Mouse (Mus musculus): Measurements from ENCODE around the gene Blmh. TPM values are rescaled to one million over a fixed set of nuclear protein-coding genes. Genes with fewer than 3 reads are reported as not detected.

Gene Blmh
- polyA plus RNA-seq, 1 experiment from 2014 or later, result 113 TPM

- no peaks in the 10 kb centered on the region for H3K27me3 ChIP-seq (ENCODE audit: control insufficient read depth, insufficient read depth, low read length)
- H3K9ac ChIP-seq, result peak overlapping the region; percentile 80
- ATAC-seq (ENCODE audit: low FRiP score), result no peak
- H3K9me3 ChIP-seq (ENCODE audit: control insufficient read depth, low read length), result no peaks in the 10 kb centered on the region
- peaks cover 9% of the 10 kb centered on the region; the same call in 1 of the 2 replicates for H3K36me3 ChIP-seq (replicated peaks; ENCODE audit: control insufficient read depth, insufficient read depth)
- H3K27ac ChIP-seq, result peak overlapping the region; percentile 70; the same call in 1 of the 2 replicates
- 71% methylated on average over 6 of the region's 6 CpGs for WGBS
- peak overlapping the region; percentile 67 for H3K4me3 ChIP-seq (replicated peaks; ENCODE audit: low read length)
- peak overlapping the region; percentile 62 for H3K4me2 ChIP-seq (replicated peaks)
- DNase-seq (ENCODE audit: low spot score), result peak; percentile 37
- H3K4me1 ChIP-seq (replicated peaks; ENCODE audit: control insufficient read depth, insufficient read depth, low read length), result peaks cover 17% of the 10 kb centered on the region
Measured at GRCm38 (mm10) chr11:76944839-76945238, 20.2 kb downstream of the Blmh start.

DNA sequence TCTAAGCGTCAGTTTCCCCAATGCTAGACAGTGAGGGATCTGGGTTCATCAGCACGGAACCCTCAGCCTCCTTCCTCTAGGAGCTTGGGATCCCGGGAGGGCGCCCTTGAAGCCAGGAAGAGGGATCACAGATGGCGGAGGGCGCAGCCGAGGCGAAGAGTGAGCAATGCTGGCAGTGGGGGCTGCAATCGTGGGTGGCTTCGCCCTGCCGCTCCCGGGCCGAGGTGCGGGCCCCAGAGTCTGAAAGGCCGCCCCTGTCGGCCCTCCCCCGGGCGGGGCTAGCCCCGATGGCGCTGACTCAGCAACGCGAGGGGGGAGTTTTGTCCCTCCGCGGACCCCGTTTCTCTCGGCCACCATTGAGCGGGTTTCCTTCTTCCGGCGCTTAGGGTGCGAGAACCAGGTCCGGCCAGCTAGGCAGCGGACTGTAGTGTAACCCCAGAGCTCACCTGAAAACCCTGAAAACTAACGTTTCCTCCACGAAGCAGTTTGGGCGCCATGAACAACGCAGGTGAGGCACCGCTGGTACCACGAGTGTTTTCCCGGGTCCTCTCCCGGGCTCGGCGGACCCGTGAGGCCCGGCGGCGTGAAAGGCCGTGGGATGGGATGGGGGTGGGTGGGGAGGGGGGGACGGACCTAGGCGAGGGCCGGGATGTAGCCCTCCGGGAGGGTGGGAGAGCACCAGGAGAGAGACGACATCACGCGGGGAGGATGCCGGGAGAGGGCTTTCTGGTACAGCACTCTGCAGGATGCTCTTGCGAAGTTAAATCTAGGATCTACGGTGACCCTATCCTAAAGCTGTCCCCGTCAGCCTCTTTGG, 21.0 kb downstream of the Blmh start:
- peak overlapping the region; percentile 70 for H3K27ac ChIP-seq
- H3K4me2 ChIP-seq (replicated peaks), result peak overlapping the region; percentile 62
- H3K27me3 ChIP-seq (ENCODE audit: control insufficient read depth, insufficient read depth, low read length), result no peaks in the 10 kb centered on the region
- ATAC-seq (ENCODE audit: low FRiP score) (peak; percentile 93), DNase-seq (ENCODE audit: low spot score) (peak; percentile 88)
- H3K4me1 ChIP-seq (replicated peaks; ENCODE audit: control insufficient read depth, insufficient read depth, low read length), result peaks cover 17% of the 10 kb centered on the region
- peak overlapping the region; percentile 67 for H3K4me3 ChIP-seq (replicated peaks; ENCODE audit: low read length)
- no peaks in the 10 kb centered on the region for H3K9me3 ChIP-seq (ENCODE audit: control insufficient read depth, low read length)
- H3K36me3 ChIP-seq (replicated peaks; ENCODE audit: control insufficient read depth, insufficient read depth), result peaks cover 9% of the 10 kb centered on the region; the same call in 1 of the 2 replicates
- under 1% methylated on average over 58 of the region's 58 CpGs for WGBS
- H3K9ac ChIP-seq, result peak overlapping the region; percentile 80

DNA sequence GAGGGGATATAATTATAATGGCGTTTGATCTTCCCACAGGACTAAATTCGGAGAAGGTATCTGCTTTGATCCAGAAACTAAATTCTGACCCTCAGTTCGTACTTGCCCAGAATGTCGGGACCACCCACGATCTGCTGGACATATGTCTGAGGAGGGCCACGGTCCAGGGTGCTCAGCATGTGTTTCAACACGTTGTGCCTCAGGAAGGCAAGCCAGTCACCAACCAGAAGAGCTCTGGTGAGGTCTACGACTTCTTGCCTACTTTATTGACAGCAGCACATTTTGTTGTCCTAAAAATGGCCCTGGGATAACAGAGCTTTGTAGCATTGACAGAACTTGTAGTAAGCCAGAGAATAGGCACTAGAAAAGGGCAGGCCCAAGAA, 21.6 kb downstream of the Blmh start:
- Histone ChIP-seq H3K27ac (no peak overlapping the region), H3K9ac (peak overlapping the region; percentile 80), H3K27me3 (ENCODE audit: control insufficient read depth, insufficient read depth, low read length) (no peaks in the 10 kb centered on the region), H3K4me2 (replicated peaks) (peak overlapping the region; percentile 62), H3K4me3 (replicated peaks; ENCODE audit: low read length) (peak overlapping the region; percentile 67), H3K4me1 (replicated peaks; ENCODE audit: control insufficient read depth, insufficient read depth, low read length) (peaks cover 17% of the 10 kb centered on the region), H3K9me3 (ENCODE audit: control insufficient read depth, low read length) (no peaks in the 10 kb centered on the region), H3K36me3 (replicated peaks; ENCODE audit: control insufficient read depth, insufficient read depth) (peaks cover 15% of the 10 kb centered on the region)
- DNase-seq (ENCODE audit: low spot score), result no peak
- 5% methylated on average over 8 of the region's 8 CpGs for WGBS
- ATAC-seq (ENCODE audit: low FRiP score), result no peak

GRCm38 (mm10) chr11:76953536-76953935, 28.9 kb downstream of the Blmh start:
- Histone ChIP-seq H3K4me3 (replicated peaks; ENCODE audit: low read length) (no peak overlapping the region), H3K27ac (no peak overlapping the region), H3K9ac (no peak overlapping the region), H3K27me3 (ENCODE audit: control insufficient read depth, insufficient read depth, low read length) (no peaks in the 10 kb centered on the region), H3K4me2 (replicated peaks) (no peak overlapping the region), H3K4me1 (replicated peaks; ENCODE audit: control insufficient read depth, insufficient read depth, low read length) (no peaks in the 10 kb centered on the region), H3K9me3 (ENCODE audit: control insufficient read depth, low read length) (no peaks in the 10 kb centered on the region), H3K36me3 (replicated peaks; ENCODE audit: control insufficient read depth, insufficient read depth) (peaks cover 76% of the 10 kb centered on the region)
- ATAC-seq (ENCODE audit: low FRiP score) (no peak), DNase-seq (ENCODE audit: low spot score) (no peak)
- WGBS, result 97% methylated on average over 2 of the region's 2 CpGs

DNA sequence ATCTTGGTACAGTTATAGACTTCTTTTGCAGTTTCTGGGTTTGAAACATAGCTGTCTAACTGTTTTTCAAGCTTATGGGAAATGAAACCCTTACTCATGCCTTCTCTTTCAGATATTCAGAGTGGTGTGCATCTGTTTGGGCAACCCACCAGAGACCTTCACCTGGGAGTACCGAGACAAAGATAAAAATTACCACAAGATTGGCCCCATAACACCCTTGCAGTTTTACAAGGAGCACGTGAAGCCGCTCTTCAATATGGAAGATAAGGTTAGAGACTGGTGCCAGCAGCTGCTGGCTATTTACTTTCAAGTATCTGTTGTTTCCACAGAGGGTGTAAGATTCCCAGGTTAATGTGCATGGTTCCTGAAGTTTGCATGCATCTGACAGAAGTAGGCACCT, 41.1 kb downstream of the Blmh start:
- peaks cover 94% of the 10 kb centered on the region for H3K36me3 ChIP-seq (replicated peaks; ENCODE audit: control insufficient read depth, insufficient read depth)
- no peak for ATAC-seq (ENCODE audit: low FRiP score)

GRCm38 (mm10) chr11:76970328-76970727, 45.7 kb downstream of the Blmh start:
- Histone ChIP-seq H3K36me3 (replicated peaks; ENCODE audit: control insufficient read depth, insufficient read depth) (peaks cover 93% of the 10 kb centered on the region), H3K27me3 (ENCODE audit: control insufficient read depth, insufficient read depth, low read length) (no peaks in the 10 kb centered on the region), H3K4me3 (replicated peaks; ENCODE audit: low read length) (no peak overlapping the region), H3K9ac (no peak overlapping the region), H3K4me1 (replicated peaks; ENCODE audit: control insufficient read depth, insufficient read depth, low read length) (no peaks in the 10 kb centered on the region), H3K9me3 (ENCODE audit: control insufficient read depth, low read length) (no peaks in the 10 kb centered on the region), H3K27ac (no peak overlapping the region), H3K4me2 (replicated peaks) (no peak overlapping the region)
- DNase-seq (ENCODE audit: low spot score), result no peak
- 100% methylated on average over 2 of the region's 2 CpGs for WGBS
- ATAC-seq (ENCODE audit: low FRiP score), result no peak

More for the DNA sequence above, 41.1 kb downstream of the Blmh start:
- no peak for DNase-seq (ENCODE audit: low spot score)
- no peaks in the 10 kb centered on the region for H3K4me1 ChIP-seq (replicated peaks; ENCODE audit: control insufficient read depth, insufficient read depth, low read length)
- H3K27me3 ChIP-seq (ENCODE audit: control insufficient read depth, insufficient read depth, low read length), result no peaks in the 10 kb centered on the region
- H3K9me3 ChIP-seq (ENCODE audit: control insufficient read depth, low read length), result no peaks in the 10 kb centered on the region
- H3K4me3 ChIP-seq (replicated peaks; ENCODE audit: low read length), result no peak overlapping the region
- H3K27ac ChIP-seq, result no peak overlapping the region
- 94% methylated on average over 3 of the region's 3 CpGs for WGBS
- H3K9ac ChIP-seq, result no peak overlapping the region
- no peak overlapping the region for H3K4me2 ChIP-seq (replicated peaks)

DNA sequence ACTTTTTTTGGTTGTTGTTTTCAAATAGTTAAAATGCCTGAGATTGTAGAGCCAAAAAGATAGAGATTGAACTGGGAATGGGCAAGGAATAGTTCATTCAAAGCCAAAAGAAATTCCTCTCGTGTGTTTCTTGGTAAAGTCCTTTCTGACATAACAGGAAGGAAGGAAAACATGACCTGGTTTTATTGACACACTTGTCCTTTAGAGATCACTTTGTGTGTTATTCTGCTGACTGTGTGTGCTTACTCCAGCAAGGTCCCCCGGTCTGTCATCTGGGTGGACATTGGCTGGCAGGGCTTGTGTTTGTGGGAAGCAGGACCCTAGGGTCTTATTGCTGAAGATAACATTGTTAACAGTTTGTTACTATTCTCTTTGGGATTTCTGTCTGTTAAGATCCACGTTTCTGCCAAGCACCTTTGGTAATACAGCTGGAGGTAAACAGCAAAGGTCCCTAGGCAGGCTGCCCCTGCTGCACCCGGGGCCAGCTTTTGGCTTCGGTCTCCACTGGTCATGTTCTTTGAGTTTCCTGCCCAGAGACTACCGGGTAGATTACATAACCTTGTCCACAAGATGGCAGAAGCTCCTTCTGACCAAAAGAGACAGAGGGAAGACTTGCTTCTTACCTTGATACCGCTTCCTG, 50.2 kb downstream of the Blmh start:
- Histone ChIP-seq H3K27ac (no peak overlapping the region), H3K4me1 (replicated peaks; ENCODE audit: control insufficient read depth, insufficient read depth, low read length) (no peaks in the 10 kb centered on the region), H3K9me3 (ENCODE audit: control insufficient read depth, low read length) (no peaks in the 10 kb centered on the region), H3K9ac (no peak overlapping the region), H3K4me3 (replicated peaks; ENCODE audit: low read length) (no peak overlapping the region), H3K27me3 (ENCODE audit: control insufficient read depth, insufficient read depth, low read length) (no peaks in the 10 kb centered on the region), H3K36me3 (replicated peaks; ENCODE audit: control insufficient read depth, insufficient read depth) (peaks cover 84% of the 10 kb centered on the region), H3K4me2 (replicated peaks) (no peak overlapping the region)
- no peak for DNase-seq (ENCODE audit: low spot score)
- WGBS, result 91% methylated on average over 7 of the region's 7 CpGs
- no peak for ATAC-seq (ENCODE audit: low FRiP score)

DNA sequence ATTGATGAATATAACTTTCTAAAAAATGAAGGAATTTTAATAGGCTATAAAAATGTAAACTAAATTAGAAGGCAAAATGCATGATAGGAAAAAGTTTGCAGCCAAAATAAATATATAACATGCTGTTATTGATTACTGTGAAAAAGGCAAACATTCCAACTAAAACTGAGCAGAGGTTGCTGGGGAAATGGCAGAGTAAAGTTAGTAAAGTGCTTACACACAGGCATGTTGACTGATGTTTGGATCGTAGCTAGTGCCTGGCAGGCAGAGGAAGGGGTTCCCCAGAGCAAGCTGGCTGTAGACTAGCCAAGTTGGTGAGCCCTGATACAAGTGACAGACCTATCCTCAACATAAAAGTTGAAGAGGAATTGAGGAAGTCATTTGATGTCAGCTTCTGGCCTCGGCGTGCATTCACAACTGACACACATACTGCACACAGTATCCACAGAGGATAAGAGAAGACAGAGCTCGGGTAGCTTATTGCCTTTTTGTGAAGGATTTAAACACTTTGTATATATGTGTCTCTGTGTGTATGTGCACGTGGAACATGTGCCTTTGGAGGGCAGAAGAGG, 57.0 kb downstream of the Blmh start:
- Histone ChIP-seq H3K9ac (no peak overlapping the region), H3K4me3 (replicated peaks; ENCODE audit: low read length) (no peak overlapping the region), H3K36me3 (replicated peaks; ENCODE audit: control insufficient read depth, insufficient read depth) (peaks cover 78% of the 10 kb centered on the region), H3K4me2 (replicated peaks) (no peak overlapping the region), H3K27me3 (ENCODE audit: control insufficient read depth, insufficient read depth, low read length) (no peaks in the 10 kb centered on the region), H3K27ac (no peak overlapping the region), H3K4me1 (replicated peaks; ENCODE audit: control insufficient read depth, insufficient read depth, low read length) (no peaks in the 10 kb centered on the region), H3K9me3 (ENCODE audit: control insufficient read depth, low read length) (no peaks in the 10 kb centered on the region)
- 91% methylated on average over 5 of the region's 5 CpGs for WGBS
- ATAC-seq (ENCODE audit: low FRiP score), result no peak
- DNase-seq (ENCODE audit: low spot score), result no peak

GRCm38 (mm10) chr11:76982415-76982814, 57.8 kb downstream of the Blmh start:
- peaks cover 84% of the 10 kb centered on the region for H3K36me3 ChIP-seq (replicated peaks; ENCODE audit: control insufficient read depth, insufficient read depth)
- 95% methylated on average over 4 of the region's 4 CpGs for WGBS
- H3K4me2 ChIP-seq (replicated peaks), result no peak overlapping the region
- H3K27me3 ChIP-seq (ENCODE audit: control insufficient read depth, insufficient read depth, low read length), result no peaks in the 10 kb centered on the region
- ATAC-seq (ENCODE audit: low FRiP score), result no peak
- no peaks in the 10 kb centered on the region for H3K4me1 ChIP-seq (replicated peaks; ENCODE audit: control insufficient read depth, insufficient read depth, low read length)
- H3K27ac ChIP-seq, result no peak overlapping the region
- DNase-seq (ENCODE audit: low spot score), result no peak
- no peaks in the 10 kb centered on the region for H3K9me3 ChIP-seq (ENCODE audit: control insufficient read depth, low read length)
- no peak overlapping the region for H3K9ac ChIP-seq
- no peak overlapping the region for H3K4me3 ChIP-seq (replicated peaks; ENCODE audit: low read length)

Measured in hindbrain, embryonic 14.5 days (tissue).